In genomic region chr11:44761128-44761996, GRCm38 (mm10) we compare ENCODE assay signal across 9 mouse cellular contexts.
A peak's percentile ranks its signal among the peaks of the same experiment; 100 is the strongest.
DNase-seq lines count a peak whose midpoint lies in the region; ATAC-seq and TF ChIP-seq lines count a peak whose summit lies in the region.
"Had no signal": no experiment of that assay in that cellular context is flagged by ENCODE, and none has a peak within 500 bp of the region (broad histone marks: within the 10 kb centered on the region; RNA-seq: fewer than 3 reads in every experiment).

No protein-coding gene starts in this region.

- DNase-seq in kidney, postnatal 0 days (ENCODE audit: low spot score), result no peak
- no peak for DNase-seq in kidney, postnatal 10 days
- DNase-seq in embryonic facial prominence, embryonic 10.5 days (ENCODE audit: low spot score), result no peak
- no peak for DNase-seq in hindbrain, postnatal 0 days (ENCODE audit: low spot score)
- no peak for DNase-seq in midbrain, postnatal 0 days (ENCODE audit: low spot score)
- no peak for DNase-seq in cerebellum, adult 2 months
- no peak for DNase-seq in adrenal gland, adult (ENCODE audit: inconsistent age in 2 of 2, low spot score in 1 of 2)
- DNase-seq in ovary, postnatal 14 days (ENCODE audit: low spot score), result no peak
- DNase-seq: right cerebral cortex, postnatal 4 days had no signal

- no peak for ATAC-seq in kidney, postnatal 0 days (replicated peaks; ENCODE audit: low FRiP score, low read depth)
- no peak for ATAC-seq in hindbrain, postnatal 0 days
- ATAC-seq in midbrain, postnatal 0 days (ENCODE audit: low FRiP score), result no peak

- no peaks in the 10 kb centered on the region for H3K36me3 ChIP-seq in kidney, postnatal 0 days (ENCODE audit: insufficient read depth, low read length)
- no peaks in the 10 kb centered on the region for H3K36me3 ChIP-seq in embryonic facial prominence, embryonic 10.5 days (replicated peaks)
- H3K36me3 ChIP-seq in hindbrain, postnatal 0 days (ENCODE audit: insufficient read depth, low read length), result no peaks in the 10 kb centered on the region
- H3K36me3 ChIP-seq in midbrain, postnatal 0 days (ENCODE audit: insufficient read depth, low read length), result no peaks in the 10 kb centered on the region

- TF ChIP-seq POLR2A in cerebellum, adult 2 months (IDR thresholded peaks at IDR 0.05; ENCODE audit: borderline replicate concordance, insufficient read depth, low read length), result no peak

- no peak for TF ChIP-seq CTCF in kidney, postnatal 0 days (IDR thresholded peaks at IDR 0.05; ENCODE audit: low read depth)
- no peak for TF ChIP-seq CTCF in hindbrain, postnatal 0 days (IDR thresholded peaks at IDR 0.05; ENCODE audit: low read depth)
- no peak for TF ChIP-seq CTCF in midbrain, postnatal 0 days (IDR thresholded peaks at IDR 0.05)
- no peak for TF ChIP-seq CTCF in cerebellum, adult 2 months (IDR thresholded peaks at IDR 0.05; ENCODE audit: borderline replicate concordance, insufficient read depth, low read depth, low read length)

- H3K27ac ChIP-seq in kidney, postnatal 0 days, result no peak overlapping the region
- 0 out of 2 replicates have a peak overlapping the region, but pooled peaks have one; percentile 7 for H3K27ac ChIP-seq in embryonic facial prominence, embryonic 10.5 days (replicated peaks)
- no peak overlapping the region; the same call in 1 of the 2 replicates for H3K27ac ChIP-seq in hindbrain, postnatal 0 days
- no peak overlapping the region for H3K27ac ChIP-seq in midbrain, postnatal 0 days (ENCODE audit: low read depth, low read length)
- no peak overlapping the region for H3K27ac ChIP-seq in cerebellum, adult 2 months (ENCODE audit: insufficient read depth, low read length)

- no peaks in the 10 kb centered on the region for H3K9me3 ChIP-seq in kidney, postnatal 0 days (replicated peaks; ENCODE audit: low read length)
- H3K9me3 ChIP-seq in embryonic facial prominence, embryonic 10.5 days, result no peaks in the 10 kb centered on the region
- no peaks in the 10 kb centered on the region for H3K9me3 ChIP-seq in hindbrain, postnatal 0 days (ENCODE audit: low read length)
- H3K9me3 ChIP-seq in midbrain, postnatal 0 days (ENCODE audit: low read length), result no peaks in the 10 kb centered on the region

- H3K27me3 ChIP-seq in kidney, postnatal 0 days (ENCODE audit: insufficient read depth, low read length), result no peaks in the 10 kb centered on the region
- peaks cover 9% of the 10 kb centered on the region; the same call in 1 of the 2 replicates for H3K27me3 ChIP-seq in embryonic facial prominence, embryonic 10.5 days (replicated peaks; ENCODE audit: low read depth, poor library complexity, severe bottlenecking)
- no peaks in the 10 kb centered on the region for H3K27me3 ChIP-seq in hindbrain, postnatal 0 days (ENCODE audit: insufficient read depth, low read length)
- H3K27me3 ChIP-seq in midbrain, postnatal 0 days (ENCODE audit: insufficient read depth, low read length), result no peaks in the 10 kb centered on the region
- no peaks in the 10 kb centered on the region for H3K27me3 ChIP-seq in cerebellum, adult 2 months (ENCODE audit: control insufficient read depth, insufficient read depth, low read length)

- H3K4me1 ChIP-seq in kidney, postnatal 0 days (replicated peaks; ENCODE audit: insufficient read depth, low read length), result no peaks in the 10 kb centered on the region
- H3K4me1 ChIP-seq in embryonic facial prominence, embryonic 10.5 days, result peaks cover 42% of the 10 kb centered on the region
- peaks cover 8% of the 10 kb centered on the region; the same call in 1 of the 2 replicates for H3K4me1 ChIP-seq in hindbrain, postnatal 0 days (ENCODE audit: insufficient read depth, low read length)
- peaks cover 6% of the 10 kb centered on the region; the same call in 1 of the 2 replicates for H3K4me1 ChIP-seq in midbrain, postnatal 0 days (ENCODE audit: insufficient read depth, low read length)
- H3K4me1 ChIP-seq in cerebellum, adult 2 months (ENCODE audit: control insufficient read depth, insufficient read depth, low read length), result no peaks in the 10 kb centered on the region

- H3K4me3 ChIP-seq in kidney, postnatal 0 days (replicated peaks; ENCODE audit: low read depth, low read length), result no peak overlapping the region; the same call in 1 of the 2 replicates
- peak overlapping the region; percentile 49 for H3K4me3 ChIP-seq in embryonic facial prominence, embryonic 10.5 days
- H3K4me3 ChIP-seq in hindbrain, postnatal 0 days (ENCODE audit: low read length), result peak overlapping the region; percentile 15; the same call in 1 of the 2 replicates
- no peak overlapping the region for H3K4me3 ChIP-seq in midbrain, postnatal 0 days (ENCODE audit: low read depth, low read length)
- H3K4me3 ChIP-seq in cerebellum, adult 2 months (replicated peaks; ENCODE audit: insufficient read depth, low read depth, low read length), result no peak overlapping the region

- WGBS in kidney, postnatal 0 days, result 25% methylated on average over 20 of the region's 20 CpGs
- WGBS in embryonic facial prominence, embryonic 10.5 days, result 6% methylated on average over 20 of the region's 20 CpGs
- 12% methylated on average over 20 of the region's 20 CpGs for WGBS in hindbrain, postnatal 0 days
- 12% methylated on average over 20 of the region's 20 CpGs for WGBS in midbrain, postnatal 0 days
- 54% methylated on average over 20 of the region's 20 CpGs for WGBS in cerebellum, adult 2 months

- peak overlapping the region; percentile 44 for H3K4me2 ChIP-seq in kidney, postnatal 0 days (ENCODE audit: low read length)
- H3K4me2 ChIP-seq in hindbrain, postnatal 0 days (ENCODE audit: low read depth, low read length), result peak overlapping the region; percentile 40
- H3K4me2 ChIP-seq in midbrain, postnatal 0 days (ENCODE audit: low read depth, low read length, poor library complexity, severe bottlenecking), result peak overlapping the region; percentile 33

- H3K9ac ChIP-seq in kidney, postnatal 0 days (ENCODE audit: low read depth, low read length), result no peak overlapping the region
- peak overlapping the region; percentile 18; the same call in 1 of the 2 replicates for H3K9ac ChIP-seq in hindbrain, postnatal 0 days (replicated peaks; ENCODE audit: low read length)
- H3K9ac ChIP-seq in midbrain, postnatal 0 days (replicated peaks; ENCODE audit: low read length, poor library complexity, severe bottlenecking), result no peak overlapping the region

Comparison
In these comparisons a context has a peak if more than half of its experiments do, and no peak if none do; other contexts are left out.
1. H3K4me3 ChIP-seq: peak in embryonic facial prominence, embryonic 10.5 days (single experiment) and hindbrain, postnatal 0 days (single experiment); none in kidney, postnatal 0 days (single experiment), midbrain, postnatal 0 days (single experiment) and cerebellum, adult 2 months (single experiment).
2. Peak in every context shown above with its lines, with median percentiles within 50 percentile points of each other: H3K4me2 ChIP-seq.